Mouse (Mus musculus) forebrain, embryonic 10.5 days (tissue): ENCODE measurements around the gene Fam129a. TPM values are rescaled to one million over a fixed set of nuclear protein-coding genes. Genes with fewer than 3 reads are reported as not detected.
"Not testable (repeated sequence)": the region's sequence is repeated elsewhere in the genome, so short reads cannot be mapped to it uniquely, and the experiment has no call there.

Experiments
- DNase-seq: peaks from one replicate; pipeline ENCODE4 v3.0.0-alpha.2; 2017; ENCODE audit warnings: low spot score; ENCODE audit errors: extremely low spot score
- H3K27ac ChIP-seq: fragments of 300-500 bp; sonication (generic); 2 replicates; pipeline ENCODE4 v1.5.1; 2016; ENCODE audit warnings: mild to moderate bottlenecking
- H3K27me3 ChIP-seq: fragments of 300-500 bp; sonication (generic); 2 replicates; pipeline ENCODE4 v1.6.1; 2016; ENCODE audit warnings: mild to moderate bottlenecking; ENCODE audit not compliant: poor library complexity, severe bottlenecking
- H3K36me3 ChIP-seq: fragments of 300-500 bp; sonication (generic); replicated peaks from 2 replicates; pipeline ENCODE4 v1.6.1; 2016; ENCODE audit warnings: mild to moderate bottlenecking, moderate library complexity
- H3K4me1 ChIP-seq: fragments of 300-500 bp; sonication (generic); 2 replicates; pipeline ENCODE4 v1.6.1; 2016
- H3K4me3 ChIP-seq: fragments of 300-500 bp; sonication (generic); 2 replicates; pipeline ENCODE4 v1.5.1; 2016; ENCODE audit warnings: mild to moderate bottlenecking, moderate library complexity
- H3K9me3 ChIP-seq: fragments of 300-500 bp; sonication (generic); 2 replicates; pipeline ENCODE4 v1.6.1; 2016; ENCODE audit warnings: mild to moderate bottlenecking, moderate library complexity
- WGBS: fragments of 180-500 bp; shearing (Covaris S2); methylation state at CpG from one replicate; pipeline ENCODE4 v1.1.7; 2016; 5-methylcytosine and 5-hydroxymethylcytosine counted together
- polyA plus RNA-seq: library from polyadenylated mRNA; unstranded; fragments of >200 nt; fragmentation: Nextera tagmentation; extraction: Ambion mirVana; gene quantifications from 2 replicates; pipeline ENCODE4 v1.2.1, GENCODE M21; 2016

Fam129a gene
- polyA plus RNA-seq, 1 experiment from 2014 or later, result 0.46 TPM

DNA sequence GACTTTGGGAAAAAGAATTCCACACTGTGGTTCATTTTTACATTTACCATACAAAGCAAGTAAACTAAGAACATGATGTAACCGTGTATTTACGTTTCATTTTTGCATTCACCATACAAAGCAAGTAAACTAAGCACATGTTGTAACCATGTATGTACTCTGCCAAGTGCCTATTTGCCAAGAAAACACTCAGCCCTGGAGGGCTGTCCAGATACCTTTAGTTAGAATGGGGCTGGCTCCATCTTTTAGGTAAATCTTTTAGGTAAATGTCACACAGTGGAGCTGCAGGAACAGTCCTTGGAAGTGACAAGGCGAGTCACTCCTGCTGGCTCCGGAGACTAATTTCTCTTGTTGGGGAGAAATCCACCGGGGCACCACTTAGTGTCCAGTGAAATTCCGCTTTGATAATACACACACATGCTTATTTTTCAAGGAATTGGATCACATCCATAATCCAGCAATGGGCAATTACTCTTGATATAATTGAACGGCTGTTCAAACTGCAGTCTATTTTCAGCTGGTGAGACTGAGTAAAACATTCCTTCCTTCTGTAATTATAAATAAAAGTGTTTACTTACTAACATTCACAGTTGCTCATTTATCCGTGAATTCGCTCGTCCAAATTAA is 150.5 kb downstream of the Fam129a start:
- H3K4me1 ChIP-seq, result peaks cover 2% of the 10 kb centered on the region; the same call in 1 of the 2 replicates
- no peaks in the 10 kb centered on the region for H3K27me3 ChIP-seq
- H3K27ac ChIP-seq, result no peak overlapping the region
- H3K36me3 ChIP-seq, result no peaks in the 10 kb centered on the region
- no peaks in the 10 kb centered on the region for H3K9me3 ChIP-seq
- WGBS, result 89% methylated on average over 10 of the region's 10 CpGs
- H3K4me3 ChIP-seq, result no peak overlapping the region
- no peak for DNase-seq

DNA sequence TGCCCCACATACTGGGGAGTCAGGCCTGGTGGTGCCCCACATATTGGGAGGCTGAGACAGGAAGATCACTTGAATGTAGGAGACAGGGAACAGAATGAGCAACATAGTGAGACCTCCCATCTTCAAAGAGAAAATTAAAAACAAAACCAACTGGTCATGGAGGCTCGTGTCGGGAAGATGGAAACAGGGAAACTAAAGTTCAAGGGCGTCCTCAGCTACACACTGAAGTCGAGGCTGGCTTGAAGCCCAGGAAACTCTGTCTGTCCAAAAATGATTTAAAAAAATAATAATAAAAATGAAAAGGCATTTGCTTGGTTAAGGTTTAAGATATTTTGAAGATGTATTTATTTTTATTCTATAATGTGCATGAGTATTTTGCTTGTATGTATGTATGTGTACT is 152.8 kb downstream of the Fam129a start:
- Histone ChIP-seq H3K4me1 (no peaks in the 10 kb centered on the region), H3K4me3 (no peak overlapping the region), H3K27ac (no peak overlapping the region), H3K36me3 (no peaks in the 10 kb centered on the region), H3K27me3 (no peaks in the 10 kb centered on the region), H3K9me3 (no peaks in the 10 kb centered on the region)
- 91% methylated on average over 4 of the region's 4 CpGs for WGBS
- DNase-seq, result no peak

DNA sequence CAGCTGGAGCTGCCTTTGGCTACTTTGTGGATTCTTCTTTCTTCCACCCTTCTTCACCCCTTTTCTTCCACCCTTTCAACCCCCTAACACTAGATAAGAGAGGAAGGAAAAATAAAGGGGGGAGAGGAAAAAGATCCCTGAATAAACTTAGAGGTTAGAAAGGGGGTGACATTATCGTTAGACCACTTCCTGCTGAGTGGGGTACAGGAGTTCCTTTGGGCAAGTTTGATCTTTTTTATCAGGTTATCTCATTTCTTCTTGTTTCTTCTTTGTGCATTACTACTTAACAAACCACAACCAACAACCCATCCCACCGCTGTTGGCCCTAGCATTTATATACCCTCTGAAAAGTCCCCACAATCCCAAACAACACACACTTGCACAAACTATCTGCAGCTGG is 154.6 kb downstream of the Fam129a start:
- H3K9me3 ChIP-seq, result no peaks in the 10 kb centered on the region
- no peak overlapping the region for H3K27ac ChIP-seq
- no peak overlapping the region for H3K4me3 ChIP-seq
- H3K27me3 ChIP-seq, result no peaks in the 10 kb centered on the region
- WGBS, result 80% methylated on average over 2 of the region's 2 CpGs
- DNase-seq, result no peak
- no peaks in the 10 kb centered on the region for H3K36me3 ChIP-seq
- H3K4me1 ChIP-seq, result no peaks in the 10 kb centered on the region

DNA sequence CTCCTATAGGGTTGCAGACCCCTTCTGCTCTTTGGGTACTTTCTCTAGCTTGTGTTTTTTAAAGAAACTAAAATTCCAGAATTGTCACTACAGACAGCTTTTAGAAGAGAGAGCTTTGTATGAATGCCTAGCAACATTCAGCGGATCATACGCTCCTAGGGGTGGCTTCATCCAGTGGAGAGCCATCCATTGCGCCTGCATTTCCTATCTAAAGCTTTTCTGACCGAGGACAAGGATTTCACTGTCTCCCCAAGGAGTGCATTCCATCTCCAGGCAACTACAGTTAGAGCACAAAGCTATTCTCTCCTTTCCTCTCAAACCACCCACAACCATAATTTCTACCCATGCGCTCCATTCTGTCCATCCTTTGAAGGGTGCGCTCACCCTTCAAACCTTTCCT is 155.4 kb downstream of the Fam129a start:
- Histone ChIP-seq H3K27me3 (no peaks in the 10 kb centered on the region), H3K27ac (no peak overlapping the region), H3K9me3 (no peaks in the 10 kb centered on the region), H3K4me1 (no peaks in the 10 kb centered on the region), H3K4me3 (no peak overlapping the region), H3K36me3 (no peaks in the 10 kb centered on the region)
- DNase-seq, result no peak
- 87% methylated on average over 6 of the region's 6 CpGs for WGBS

DNA sequence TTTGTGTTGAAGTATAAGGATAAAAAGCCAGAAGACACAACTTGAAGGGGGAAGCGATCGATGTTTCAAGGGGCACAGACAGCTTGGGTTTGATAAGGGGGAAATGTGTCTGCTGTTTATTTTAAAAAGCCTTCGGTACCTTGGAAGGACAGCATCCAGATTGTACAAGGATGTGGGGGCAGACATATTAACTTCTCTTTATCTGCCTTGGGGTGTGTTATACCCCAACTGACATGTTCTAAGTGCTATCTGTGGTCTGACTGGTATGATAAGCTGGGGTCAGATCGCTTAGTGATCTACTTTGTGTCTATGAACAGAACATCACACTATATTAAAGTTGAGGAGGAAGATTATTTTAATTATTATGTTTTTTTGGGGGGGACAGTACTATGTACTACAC is 157.2 kb downstream of the Fam129a start:
- WGBS, result 94% methylated on average over 4 of the region's 4 CpGs
- Histone ChIP-seq H3K4me3 (no peak overlapping the region), H3K27me3 (no peaks in the 10 kb centered on the region), H3K4me1 (no peaks in the 10 kb centered on the region), H3K27ac (no peak overlapping the region), H3K9me3 (no peaks in the 10 kb centered on the region), H3K36me3 (no peaks in the 10 kb centered on the region)
- DNase-seq, result no peak

DNA sequence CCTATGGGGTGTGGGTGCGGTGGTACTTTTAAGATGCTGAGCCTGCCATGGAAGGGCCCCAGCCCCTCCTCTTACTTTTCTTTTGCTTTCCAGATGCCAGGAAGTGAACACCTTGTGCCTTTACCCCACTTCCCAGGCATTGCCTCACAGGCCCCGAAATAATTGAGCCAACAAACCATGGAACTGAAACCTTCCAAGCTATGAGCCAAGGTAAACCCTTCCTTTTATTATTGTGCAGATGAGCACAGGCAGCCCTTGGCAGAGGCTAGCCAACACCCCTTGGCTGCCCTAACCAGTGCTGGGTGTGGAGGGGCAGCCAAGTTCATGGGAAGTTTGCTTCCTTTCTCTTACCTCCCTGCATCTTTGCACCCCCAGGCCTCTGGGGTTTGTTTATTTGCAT is 166.2 kb downstream of the Fam129a start:
- H3K36me3 ChIP-seq, result no peaks in the 10 kb centered on the region
- H3K27ac ChIP-seq, result no peak overlapping the region
- no peak overlapping the region for H3K4me3 ChIP-seq
- H3K27me3 ChIP-seq, result no peaks in the 10 kb centered on the region
- H3K4me1 ChIP-seq, result no peaks in the 10 kb centered on the region
- no peaks in the 10 kb centered on the region for H3K9me3 ChIP-seq
- 86% methylated on average over 2 of the region's 2 CpGs for WGBS
- no peak for DNase-seq

DNA sequence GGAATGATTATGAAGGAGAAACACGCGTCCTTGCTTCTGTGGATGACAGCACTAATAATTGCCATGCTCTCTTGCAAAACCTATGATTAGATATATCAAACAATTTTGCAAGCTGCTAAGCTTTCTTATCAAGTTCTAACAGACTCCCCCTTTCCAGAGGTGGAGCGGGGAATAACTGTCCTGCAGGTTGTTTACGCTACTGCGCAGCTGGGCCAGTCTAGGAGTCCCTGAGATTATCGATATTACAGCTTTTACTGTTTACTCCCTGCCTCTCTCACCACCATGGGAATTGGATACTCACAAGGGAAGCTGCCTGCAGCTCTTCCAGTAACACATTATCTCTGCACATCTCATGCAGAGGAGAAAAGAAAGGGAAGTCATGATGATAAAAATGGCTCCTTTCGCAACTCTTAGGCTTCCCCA is 170.2 kb downstream of the Fam129a start:
- no peaks in the 10 kb centered on the region for H3K4me1 ChIP-seq
- no peak overlapping the region for H3K4me3 ChIP-seq
- H3K27ac ChIP-seq, result no peak overlapping the region
- H3K27me3 ChIP-seq, result no peaks in the 10 kb centered on the region
- no peaks in the 10 kb centered on the region for H3K9me3 ChIP-seq
- WGBS, result 96% methylated on average over 7 of the region's 7 CpGs
- DNase-seq, result no peak
- H3K36me3 ChIP-seq, result no peaks in the 10 kb centered on the region

DNA sequence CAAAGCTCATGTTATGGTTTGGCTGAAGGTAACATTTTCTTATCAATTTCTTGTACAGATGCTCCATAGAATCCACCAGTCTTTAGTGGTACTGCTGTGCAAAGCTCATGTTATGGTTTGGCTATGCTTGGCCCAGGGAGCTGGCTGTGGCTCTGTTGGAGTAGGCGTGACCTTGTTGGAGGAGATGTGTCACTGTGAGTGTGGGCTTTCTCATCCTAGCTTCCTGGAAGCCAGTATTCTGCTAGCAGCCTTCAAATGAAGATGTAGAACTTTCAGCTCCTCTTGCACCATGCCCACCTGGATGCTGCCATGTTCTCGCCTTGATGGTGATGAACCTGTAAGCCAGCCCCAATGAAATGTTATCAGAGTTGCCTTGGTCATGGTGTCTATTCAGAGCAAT is 178.9 kb downstream of the Fam129a start:
- H3K4me3 ChIP-seq, H3K27ac ChIP-seq, DNase-seq, H3K27me3 ChIP-seq, H3K36me3 ChIP-seq, H3K9me3 ChIP-seq, H3K4me1 ChIP-seq: not testable (repeated sequence)
- 97% methylated on average over 2 of the region's 2 CpGs for WGBS

DNA sequence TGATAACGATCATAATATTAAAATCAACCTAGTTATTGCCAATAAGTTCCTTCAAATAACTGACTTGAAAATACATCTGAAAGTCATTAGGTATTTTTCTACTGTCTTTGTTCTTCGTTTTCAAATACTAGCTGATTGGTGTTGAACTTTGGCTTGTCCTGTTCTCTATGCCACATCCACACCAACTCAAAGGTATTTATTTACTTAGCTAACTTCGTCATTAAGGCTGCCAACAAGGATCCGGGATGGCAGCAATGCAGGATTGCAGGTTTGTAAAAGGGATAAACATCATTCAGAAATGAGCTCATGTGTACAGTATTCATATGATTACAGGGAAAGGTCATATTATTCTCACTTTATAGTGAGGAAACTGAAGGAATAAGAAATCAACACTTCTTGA is 182.0 kb downstream of the Fam129a start:
- no peak for DNase-seq
- Histone ChIP-seq H3K27me3 (no peaks in the 10 kb centered on the region), H3K9me3 (no peaks in the 10 kb centered on the region), H3K36me3 (no peaks in the 10 kb centered on the region), H3K27ac (no peak overlapping the region), H3K4me1 (peaks cover 27% of the 10 kb centered on the region), H3K4me3 (no peak overlapping the region)
- 87% methylated on average over 4 of the region's 4 CpGs for WGBS

DNA sequence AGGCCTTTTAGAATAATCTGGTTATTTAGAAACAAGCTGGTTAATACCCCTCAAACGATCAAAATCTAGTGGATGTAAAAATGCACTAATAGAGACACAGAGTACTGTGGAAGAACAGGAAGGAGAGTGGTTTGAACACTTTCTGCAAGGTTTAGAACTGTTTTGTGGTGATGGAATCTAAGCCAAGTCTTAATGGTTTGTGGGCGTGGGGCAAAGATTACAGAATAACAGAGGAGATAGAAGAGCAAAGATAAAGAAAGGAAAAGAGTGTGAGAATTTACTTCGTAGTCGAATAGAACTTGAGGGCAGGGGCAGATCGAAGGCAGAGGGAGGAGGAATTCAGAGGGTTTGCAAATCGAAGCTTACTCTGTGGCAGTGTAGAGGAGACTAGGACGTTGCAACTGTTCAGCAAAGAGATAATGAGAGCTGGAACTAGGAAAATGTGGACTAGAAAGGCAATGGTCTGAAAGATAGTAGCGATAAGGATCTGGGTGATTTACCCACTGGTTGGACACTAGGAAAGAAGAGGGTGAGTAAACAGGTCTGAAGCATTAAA is 182.5 kb downstream of the Fam129a start:
- Histone ChIP-seq H3K27me3 (no peaks in the 10 kb centered on the region), H3K9me3 (no peaks in the 10 kb centered on the region), H3K4me1 (peaks cover 27% of the 10 kb centered on the region), H3K27ac (no peak overlapping the region), H3K36me3 (no peaks in the 10 kb centered on the region), H3K4me3 (no peak overlapping the region)
- 82% methylated on average over 8 of the region's 8 CpGs for WGBS
- DNase-seq, result no peak

DNA sequence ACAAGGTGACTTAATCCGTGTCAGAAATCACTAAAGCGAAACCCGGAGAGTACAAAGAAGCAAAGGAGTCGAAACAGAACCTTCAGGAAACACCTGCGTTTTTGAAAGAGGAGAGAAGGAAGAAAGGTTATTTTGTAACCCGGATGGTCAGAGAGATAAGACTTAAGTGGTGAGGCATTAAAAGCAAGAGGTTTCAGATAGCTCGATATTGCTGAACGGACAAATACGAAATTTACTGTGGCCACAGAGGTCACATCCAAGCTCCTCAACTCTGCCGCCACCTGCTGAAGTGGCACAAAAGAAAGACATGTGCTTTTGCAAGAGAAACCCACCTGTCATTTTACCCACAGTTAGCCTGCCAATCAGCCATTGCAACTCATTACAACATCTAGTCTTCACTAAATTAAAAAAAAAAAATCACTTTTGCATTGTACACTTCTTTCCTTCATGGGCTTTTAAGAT is 183.1 kb downstream of the Fam129a start:
- Histone ChIP-seq H3K4me1 (peaks cover 27% of the 10 kb centered on the region), H3K27me3 (no peaks in the 10 kb centered on the region), H3K36me3 (no peaks in the 10 kb centered on the region), H3K4me3 (peak overlapping the region; percentile 81), H3K9me3 (no peaks in the 10 kb centered on the region), H3K27ac (peak overlapping the region; percentile 89; the same call in 1 of the 2 replicates)
- DNase-seq, result no peak
- WGBS, result 82% methylated on average over 10 of the region's 10 CpGs

DNA sequence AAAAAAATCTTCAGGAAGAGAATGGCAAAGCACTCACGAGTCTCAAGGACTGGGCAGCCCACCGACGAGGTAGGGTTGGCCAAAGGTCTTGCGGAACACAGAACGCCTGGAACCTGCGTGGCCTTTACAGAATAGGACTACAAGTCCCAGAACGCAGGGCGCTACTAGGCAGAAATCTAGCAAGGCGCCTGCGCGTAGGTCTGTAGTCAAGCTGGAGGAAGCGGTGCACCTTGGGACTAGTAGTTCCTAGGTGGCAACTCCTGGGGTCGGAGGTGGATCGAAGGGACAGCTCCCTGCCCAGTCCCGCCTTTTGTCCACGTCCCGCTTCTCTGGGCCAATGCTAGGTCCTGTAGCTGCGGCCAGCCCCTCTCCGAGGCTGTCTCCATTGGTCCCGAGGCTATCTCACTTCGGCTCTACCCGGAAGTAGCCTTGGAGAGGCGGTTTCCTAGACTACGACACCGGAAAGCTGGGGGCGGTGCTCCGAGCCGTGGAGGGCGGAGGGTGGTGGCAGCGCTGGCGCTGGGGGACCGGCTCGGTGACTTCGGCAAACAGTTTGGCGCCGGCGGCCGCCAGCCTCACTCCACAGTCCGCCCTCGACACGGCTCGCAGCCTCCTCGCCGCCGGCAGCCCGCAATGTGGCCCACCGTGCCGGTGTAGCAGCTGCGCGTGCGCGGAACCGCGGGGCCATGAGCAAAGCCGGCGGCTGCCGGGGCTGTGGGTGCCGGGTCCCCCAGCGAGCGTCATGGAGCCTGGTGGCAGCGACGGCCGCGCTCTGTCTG is 184.1 kb downstream of the Fam129a start, which contains the start of gene Edem3:
Gene Edem3 (plus strand): TSS at position 491 of the 779 bp plus-strand sequence.
- Histone ChIP-seq H3K27ac (peak within 1 kb of the TSS; percentile 89), H3K36me3 (no peaks in the 10 kb centered on the region), H3K27me3 (no peaks in the 10 kb centered on the region), H3K9me3 (no peaks in the 10 kb centered on the region), H3K4me1 (peaks cover 27% of the 10 kb centered on the region), H3K4me3 (peak within 1 kb of the TSS; percentile 81)
- under 1% methylated on average over 64 of the region's 64 CpGs for WGBS
- DNase-seq, result peak; percentile 95
